Mouse (Mus musculus): ENCODE measurements around the gene Gjb1. TPM values are rescaled to one million over a fixed set of nuclear protein-coding genes. Genes with fewer than 3 reads are reported as not detected.
A peak's percentile ranks its signal among the peaks of the same experiment; 100 is the strongest.
"Not testable (repeated sequence)": the region's sequence is repeated elsewhere in the genome, so short reads cannot be mapped to it uniquely, and the experiment has no call there.

Gene Gjb1
- polyA plus RNA-seq, 1 experiment from 2014 or later, result 20.9 TPM

DNA sequence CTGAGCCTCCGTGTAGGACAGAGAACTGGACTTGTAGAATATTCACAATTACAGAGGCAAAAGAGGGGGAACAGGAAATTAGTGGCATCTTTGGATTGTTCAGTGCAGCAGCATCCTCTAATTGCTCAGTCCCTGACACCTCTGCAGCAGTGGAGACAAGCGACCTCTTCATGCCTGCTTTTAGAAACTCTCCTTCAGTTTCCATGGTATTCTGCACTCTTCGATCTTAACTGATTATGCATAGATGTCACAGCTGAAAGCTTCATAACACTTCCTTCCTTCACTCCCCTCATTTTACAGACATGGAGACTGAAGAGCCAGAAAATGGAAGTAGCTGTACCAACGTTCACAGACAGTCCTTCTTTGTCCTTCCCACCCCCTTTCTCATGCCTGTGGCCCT lies 29.7 kb upstream of the Gjb1 start:
- Histone ChIP-seq H3K27me3 (replicated peaks; ENCODE audit: control insufficient read depth, insufficient read depth, low read length) (no peaks in the 10 kb centered on the region; the same call in 1 of the 2 replicates), H3K27ac (ENCODE audit: low read depth) (no peak overlapping the region), H3K9ac (ENCODE audit: low read length) (no peak overlapping the region), H3K4me1 (replicated peaks; ENCODE audit: control insufficient read depth, insufficient read depth, low read length) (no peaks in the 10 kb centered on the region), H3K36me3 (ENCODE audit: control insufficient read depth, insufficient read depth, low read length) (no peaks in the 10 kb centered on the region), H3K4me3 (ENCODE audit: low read depth, low read length) (no peak overlapping the region), H3K4me2 (ENCODE audit: low read length) (no peak overlapping the region), H3K9me3 (ENCODE audit: control insufficient read depth, low read length) (no peaks in the 10 kb centered on the region)
- DNase-seq (ENCODE audit: low spot score) (no peak), ATAC-seq (replicated peaks; ENCODE audit: low FRiP score, low TSS enrichment, low read depth) (no peak)
- WGBS, result 49% methylated on average over 4 of the region's 4 CpGs

DNA sequence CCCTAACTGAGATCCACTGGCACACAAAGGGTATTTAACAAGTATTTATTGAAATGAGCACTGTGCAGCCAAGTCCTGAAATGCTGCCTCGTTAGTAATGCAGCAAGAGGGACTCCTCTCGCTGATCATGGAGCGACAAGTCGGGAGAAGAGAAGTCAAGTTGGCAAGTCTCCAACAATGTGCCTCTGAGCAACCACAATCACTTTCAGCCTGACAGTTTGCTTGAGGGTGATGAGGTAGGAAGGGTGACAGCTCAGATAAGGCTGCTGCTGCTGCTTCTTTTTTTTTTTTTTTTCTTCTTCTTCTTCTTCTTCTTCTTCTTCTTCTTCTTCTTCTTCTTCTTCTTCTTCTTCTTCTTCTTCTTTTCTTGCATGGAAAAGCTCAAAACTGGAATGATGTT lies 25.0 kb upstream of the Gjb1 start:
- Histone ChIP-seq H3K36me3 (ENCODE audit: control insufficient read depth, insufficient read depth, low read length) (no peaks in the 10 kb centered on the region), H3K9me3 (ENCODE audit: control insufficient read depth, low read length) (no peaks in the 10 kb centered on the region), H3K9ac (ENCODE audit: low read length) (no peak overlapping the region), H3K27ac (ENCODE audit: low read depth) (no peak overlapping the region), H3K4me2 (ENCODE audit: low read length) (no peak overlapping the region), H3K4me3 (ENCODE audit: low read depth, low read length) (no peak overlapping the region), H3K27me3 (replicated peaks; ENCODE audit: control insufficient read depth, insufficient read depth, low read length) (no peaks in the 10 kb centered on the region; the same call in 1 of the 2 replicates), H3K4me1 (replicated peaks; ENCODE audit: control insufficient read depth, insufficient read depth, low read length) (no peaks in the 10 kb centered on the region)
- no peak for ATAC-seq (replicated peaks; ENCODE audit: low FRiP score, low TSS enrichment, low read depth)
- DNase-seq (ENCODE audit: low spot score), result no peak
- WGBS, result 48% methylated on average over 4 of the region's 4 CpGs

DNA sequence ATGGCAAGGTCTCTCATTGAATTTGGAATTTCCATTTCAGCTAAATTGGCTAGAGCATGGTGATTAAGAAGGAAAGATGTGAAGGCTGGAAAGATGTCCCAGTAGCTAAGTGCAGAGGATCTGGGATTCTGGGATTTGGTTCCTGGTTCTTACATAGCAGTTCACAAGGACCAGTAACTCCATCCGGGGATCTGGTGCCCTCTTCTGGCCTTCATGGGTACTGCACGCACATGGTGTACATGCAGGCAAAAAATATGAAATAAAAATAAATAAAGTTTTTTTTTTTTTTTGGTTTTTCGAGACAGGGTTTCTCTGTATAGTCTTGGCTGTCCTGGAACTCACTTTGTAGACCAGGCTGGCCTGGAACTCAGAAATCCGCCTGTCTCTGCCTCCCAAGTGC lies 17.3 kb upstream of the Gjb1 start:
- 52% methylated on average over 3 of the region's 4 CpGs for whole genome bisulfite sequencing
- DNase-seq (ENCODE audit: low spot score); H3K4me3 ChIP-seq (ENCODE audit: low read depth, low read length); H3K9ac ChIP-seq (ENCODE audit: low read length); ATAC-seq (replicated peaks; ENCODE audit: low FRiP score, low TSS enrichment, low read depth); H3K36me3 ChIP-seq (ENCODE audit: control insufficient read depth, insufficient read depth, low read length); H3K27ac ChIP-seq (ENCODE audit: low read depth); H3K27me3 ChIP-seq (replicated peaks; ENCODE audit: control insufficient read depth, insufficient read depth, low read length); H3K9me3 ChIP-seq (ENCODE audit: control insufficient read depth, low read length); H3K4me1 ChIP-seq (replicated peaks; ENCODE audit: control insufficient read depth, insufficient read depth, low read length); H3K4me2 ChIP-seq (ENCODE audit: low read length): not testable (repeated sequence)

DNA sequence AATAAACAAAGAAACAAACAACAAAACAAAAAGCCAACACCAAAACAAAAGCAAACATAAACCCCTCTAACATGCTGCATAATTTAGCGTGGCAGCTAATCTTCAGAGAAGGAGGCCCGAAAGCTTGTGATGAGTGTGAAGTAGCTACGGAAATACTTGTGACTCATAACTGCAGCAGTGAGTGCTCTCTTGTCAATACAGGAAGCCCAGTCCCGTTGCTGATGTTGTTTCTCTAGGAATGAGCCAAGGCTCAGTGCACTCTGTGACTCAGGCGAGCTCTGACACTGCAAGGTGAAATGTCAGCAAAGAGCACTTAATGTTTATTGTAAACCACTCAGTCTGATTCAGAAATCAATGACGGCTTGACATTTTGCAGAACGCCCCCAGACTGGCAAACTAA lies 7.2 kb upstream of the Gjb1 start:
- Histone ChIP-seq H3K4me2 (ENCODE audit: low read length) (no peak overlapping the region), H3K4me3 (ENCODE audit: low read depth, low read length) (no peak overlapping the region), H3K9me3 (ENCODE audit: control insufficient read depth, low read length) (no peaks in the 10 kb centered on the region), H3K36me3 (ENCODE audit: control insufficient read depth, insufficient read depth, low read length) (no peaks in the 10 kb centered on the region), H3K27me3 (replicated peaks; ENCODE audit: control insufficient read depth, insufficient read depth, low read length) (no peaks in the 10 kb centered on the region), H3K4me1 (replicated peaks; ENCODE audit: control insufficient read depth, insufficient read depth, low read length) (no peaks in the 10 kb centered on the region), H3K9ac (ENCODE audit: low read length) (no peak overlapping the region), H3K27ac (ENCODE audit: low read depth) (no peak overlapping the region)
- ATAC-seq (replicated peaks; ENCODE audit: low FRiP score, low TSS enrichment, low read depth), result no peak
- WGBS, result 46% methylated on average over 7 of the region's 7 CpGs
- no peak for DNase-seq (ENCODE audit: low spot score)

DNA sequence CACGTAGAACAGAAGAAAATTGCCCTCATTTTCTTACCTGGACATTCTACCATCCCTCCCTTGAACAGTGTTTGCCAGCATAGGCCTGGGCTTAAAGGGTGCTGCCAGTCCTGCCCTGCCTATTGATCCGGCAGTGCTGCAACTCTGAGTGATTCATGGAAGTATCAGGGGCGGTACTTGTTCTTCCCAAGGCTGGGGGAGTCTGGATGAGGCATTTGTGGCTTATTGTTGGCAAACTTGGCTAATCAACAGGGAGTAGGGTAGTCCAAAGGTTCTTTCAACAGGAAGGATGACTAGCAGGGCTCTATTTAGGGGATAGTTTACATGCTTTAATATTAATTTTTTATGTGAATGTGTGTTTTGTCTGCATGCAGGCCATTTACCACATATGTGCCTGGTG lies 5.6 kb upstream of the Gjb1 start:
- Histone ChIP-seq H3K36me3 (ENCODE audit: control insufficient read depth, insufficient read depth, low read length) (no peaks in the 10 kb centered on the region), H3K4me3 (ENCODE audit: low read depth, low read length) (no peak overlapping the region), H3K4me2 (ENCODE audit: low read length) (no peak overlapping the region), H3K9me3 (ENCODE audit: control insufficient read depth, low read length) (no peaks in the 10 kb centered on the region), H3K27ac (ENCODE audit: low read depth) (no peak overlapping the region), H3K27me3 (replicated peaks; ENCODE audit: control insufficient read depth, insufficient read depth, low read length) (no peaks in the 10 kb centered on the region), H3K9ac (ENCODE audit: low read length) (no peak overlapping the region), H3K4me1 (replicated peaks; ENCODE audit: control insufficient read depth, insufficient read depth, low read length) (no peaks in the 10 kb centered on the region)
- ATAC-seq (replicated peaks; ENCODE audit: low FRiP score, low TSS enrichment, low read depth) (no peak), DNase-seq (ENCODE audit: low spot score) (no peak)
- 75% methylated on average over 3 of the region's 3 CpGs for WGBS

DNA sequence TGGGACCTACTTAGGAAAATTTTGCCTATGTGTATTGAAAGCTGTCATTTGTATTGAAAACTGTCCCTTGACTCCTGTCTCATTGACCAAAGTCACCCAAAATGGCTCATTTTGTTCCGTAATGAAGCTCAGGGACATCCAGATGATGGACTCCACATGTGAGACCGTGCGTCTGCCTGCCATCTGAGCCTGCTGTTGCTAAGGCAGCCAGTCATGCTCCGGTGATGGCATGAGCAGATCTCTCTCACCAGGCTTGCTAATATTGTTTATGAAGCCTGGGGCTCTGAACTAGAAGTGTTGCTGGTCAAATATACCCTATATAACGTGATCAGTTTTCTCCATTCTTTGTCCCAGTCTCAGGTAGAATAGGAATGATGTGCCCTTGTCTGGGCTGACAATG lies 3.2 kb upstream of the Gjb1 start:
- no peak overlapping the region for H3K4me3 ChIP-seq (ENCODE audit: low read depth, low read length)
- H3K9ac ChIP-seq (ENCODE audit: low read length), result no peak overlapping the region
- H3K27ac ChIP-seq (ENCODE audit: low read depth), result no peak overlapping the region
- no peaks in the 10 kb centered on the region; the same call in 1 of the 2 replicates for H3K27me3 ChIP-seq (replicated peaks; ENCODE audit: control insufficient read depth, insufficient read depth, low read length)
- no peak overlapping the region for H3K4me2 ChIP-seq (ENCODE audit: low read length)
- DNase-seq (ENCODE audit: low spot score), result no peak
- no peaks in the 10 kb centered on the region for H3K36me3 ChIP-seq (ENCODE audit: control insufficient read depth, insufficient read depth, low read length)
- no peak for ATAC-seq (replicated peaks; ENCODE audit: low FRiP score, low TSS enrichment, low read depth)
- H3K9me3 ChIP-seq (ENCODE audit: control insufficient read depth, low read length), result no peaks in the 10 kb centered on the region
- H3K4me1 ChIP-seq (replicated peaks; ENCODE audit: control insufficient read depth, insufficient read depth, low read length), result no peaks in the 10 kb centered on the region
- WGBS, result 70% methylated on average over 5 of the region's 5 CpGs

DNA sequence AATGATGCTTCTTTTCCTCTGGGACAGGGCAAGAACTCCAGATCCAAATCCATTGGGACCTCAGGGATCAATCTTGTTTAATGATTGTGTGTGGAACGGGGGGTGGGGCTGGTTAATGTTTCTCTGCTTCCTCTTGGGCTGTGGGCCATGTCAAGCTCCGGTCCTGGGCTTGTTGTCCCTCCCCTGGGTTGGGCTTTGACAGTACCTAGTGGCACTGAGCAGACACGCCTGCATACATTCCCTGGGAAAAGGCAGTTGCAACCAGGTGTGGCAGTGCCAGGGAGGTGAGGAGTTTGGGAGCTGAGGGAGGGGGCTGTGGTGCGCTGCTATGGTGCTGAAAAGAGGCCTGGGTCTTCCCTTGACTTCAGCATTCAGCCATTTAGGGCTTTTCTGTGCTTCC lies 898 bp downstream of the Gjb1 start:
- 45% methylated on average over 4 of the region's 4 CpGs for WGBS
- Histone ChIP-seq H3K27ac (ENCODE audit: low read depth) (no peak overlapping the region), H3K4me3 (ENCODE audit: low read depth, low read length) (no peak overlapping the region), H3K4me2 (ENCODE audit: low read length) (peak overlapping the region; percentile 8; the same call in 1 of the 2 replicates), H3K36me3 (ENCODE audit: control insufficient read depth, insufficient read depth, low read length) (no peaks in the 10 kb centered on the region), H3K27me3 (replicated peaks; ENCODE audit: control insufficient read depth, insufficient read depth, low read length) (peaks cover 10% of the 10 kb centered on the region), H3K9me3 (ENCODE audit: control insufficient read depth, low read length) (no peaks in the 10 kb centered on the region), H3K4me1 (replicated peaks; ENCODE audit: control insufficient read depth, insufficient read depth, low read length) (no peaks in the 10 kb centered on the region), H3K9ac (ENCODE audit: low read length) (no peak overlapping the region)
- DNase-seq (ENCODE audit: low spot score), result no peak
- 0 out of 2 replicates have a peak, but pooled peaks have one; percentile 40 for ATAC-seq (replicated peaks; ENCODE audit: low FRiP score, low TSS enrichment, low read depth)

DNA sequence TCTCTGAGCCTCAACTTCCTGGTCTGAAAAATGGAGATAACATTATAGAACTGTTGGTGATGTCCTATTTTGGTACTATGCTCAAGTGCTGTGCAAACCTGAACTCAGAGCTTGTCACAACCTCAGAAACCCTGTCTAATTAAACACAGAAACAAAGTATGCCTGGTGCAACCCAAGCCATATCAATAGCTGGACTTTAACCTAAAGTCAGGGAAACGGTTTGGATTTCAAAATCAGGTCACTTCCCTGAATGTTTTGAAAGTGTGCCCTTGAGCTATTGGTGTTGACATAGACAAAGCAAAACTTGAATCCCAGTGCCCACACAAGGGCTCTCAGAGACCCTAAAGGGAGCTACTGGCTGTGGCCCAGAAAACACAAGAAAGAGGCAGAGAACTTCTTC lies 3.6 kb downstream of the Gjb1 start:
- Histone ChIP-seq H3K9ac (ENCODE audit: low read length) (no peak overlapping the region), H3K4me3 (ENCODE audit: low read depth, low read length) (no peak overlapping the region), H3K36me3 (ENCODE audit: control insufficient read depth, insufficient read depth, low read length) (no peaks in the 10 kb centered on the region), H3K4me1 (replicated peaks; ENCODE audit: control insufficient read depth, insufficient read depth, low read length) (no peaks in the 10 kb centered on the region), H3K4me2 (ENCODE audit: low read length) (no peak overlapping the region), H3K9me3 (ENCODE audit: control insufficient read depth, low read length) (no peaks in the 10 kb centered on the region), H3K27me3 (replicated peaks; ENCODE audit: control insufficient read depth, insufficient read depth, low read length) (peaks cover 36% of the 10 kb centered on the region), H3K27ac (ENCODE audit: low read depth) (no peak overlapping the region)
- ATAC-seq (replicated peaks; ENCODE audit: low FRiP score, low TSS enrichment, low read depth) (no peak), DNase-seq (ENCODE audit: low spot score) (no peak)
- WGBS, result 79% methylated on average over 1 of the region's 1 CpGs

DNA sequence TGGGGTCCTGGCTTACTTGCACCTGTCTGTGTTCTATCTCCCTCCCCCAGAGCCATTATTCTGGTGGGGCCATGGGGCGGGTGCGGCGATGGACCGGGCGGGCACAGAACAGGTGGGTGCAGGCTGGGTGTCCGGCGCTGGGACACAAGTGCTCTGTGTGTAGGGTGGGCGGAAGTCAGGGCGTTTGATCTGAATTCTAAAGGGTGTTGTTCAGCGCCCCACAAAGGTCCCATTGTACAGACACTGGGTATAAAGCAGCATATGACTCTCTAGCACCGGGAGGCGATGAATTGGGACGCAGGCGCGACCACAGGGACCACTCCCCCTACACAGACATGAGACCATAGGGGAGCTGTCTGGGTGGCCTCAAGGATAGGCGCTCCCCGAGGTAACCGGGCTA lies 7.3 kb downstream of the Gjb1 start:
- no peak for DNase-seq (ENCODE audit: low spot score)
- H3K4me2 ChIP-seq (ENCODE audit: low read length), result no peak overlapping the region

More for the DNA sequence above, 7.3 kb downstream of the Gjb1 start:
- Histone ChIP-seq H3K36me3 (ENCODE audit: control insufficient read depth, insufficient read depth, low read length) (no peaks in the 10 kb centered on the region), H3K4me3 (ENCODE audit: low read depth, low read length) (no peak overlapping the region), H3K4me1 (replicated peaks; ENCODE audit: control insufficient read depth, insufficient read depth, low read length) (no peaks in the 10 kb centered on the region), H3K27ac (ENCODE audit: low read depth) (no peak overlapping the region), H3K27me3 (replicated peaks; ENCODE audit: control insufficient read depth, insufficient read depth, low read length) (peaks cover 44% of the 10 kb centered on the region), H3K9me3 (ENCODE audit: control insufficient read depth, low read length) (no peaks in the 10 kb centered on the region), H3K9ac (ENCODE audit: low read length) (no peak overlapping the region)
- ATAC-seq (replicated peaks; ENCODE audit: low FRiP score, low TSS enrichment, low read depth), result no peak
- 23% methylated on average over 18 of the region's 18 CpGs for WGBS
